Mouse (Mus musculus) lung, adult 18-20 months (tissue): ENCODE measurements around the gene Kyat1.
A peak's percentile ranks its signal among the peaks of the same experiment; 100 is the strongest.
"Not testable (repeated sequence)": the region's sequence is repeated elsewhere in the genome, so short reads cannot be mapped to it uniquely, and the experiment has no call there.

Source experiments
- DNase-seq, 2 experiments: peaks; one replicate each; pipeline ENCODE4 v3.0.0; 2022; ENCODE audit warnings: mixed read lengths in 2 of 2

Kyat1 gene

GRCm38 (mm10) chr2:30171371-30171996, 34.2 kb downstream of the Kyat1 start, which contains the start of gene Endog:
Endog (plus strand) TSS chr2:30171493.
- peak; percentile 92 to 93 for DNase-seq

- DNase-seq, result no peak
Observed at GRCm38 (mm10) chr2:30166677-30167076, 39.0 kb downstream of the Kyat1 start.

GRCm38 (mm10) chr2:30164340-30164932, 41.2 kb downstream of the Kyat1 start:
- DNase-seq, result no peak

GRCm38 (mm10) chr2:30161809-30162208, 43.8 kb downstream of the Kyat1 start:
- no peak for DNase-seq

- DNase-seq, result not testable (repeated sequence)
Observed at GRCm38 (mm10) chr2:30159871-30160270, 45.8 kb downstream of the Kyat1 start.

- DNase-seq, result no peak
Observed at GRCm38 (mm10) chr2:30152616-30153015, 53.0 kb downstream of the Kyat1 start.

- DNase-seq, result no peak
Observed at GRCm38 (mm10) chr2:30151840-30152239, 53.8 kb downstream of the Kyat1 start.

- DNase-seq, result peak; percentile 79 to 84
Observed at GRCm38 (mm10) chr2:30147466-30147865, 58.2 kb downstream of the Kyat1 start.

- no peak for DNase-seq
Observed at GRCm38 (mm10) chr2:30144436-30144835, 61.2 kb downstream of the Kyat1 start.

- DNase-seq, result not testable (repeated sequence)
Observed at GRCm38 (mm10) chr2:30140021-30140420, 65.6 kb downstream of the Kyat1 start.

GRCm38 (mm10) chr2:30136458-30136857, 69.2 kb downstream of the Kyat1 start:
- DNase-seq, result no peak
